Mouse (Mus musculus) MEL (cell line): Measurements from ENCODE around the gene Med13l.

Experiments
- CTCF ChIP-seq, 3 experiments: IDR thresholded peaks in 2 of 3; conservative IDR thresholded peaks in 1 of 3; 2 replicates each; pipeline ENCODE4 v1.5.1; 2011 to 2012; ENCODE audit warnings: low read length in 3 of 3, low read depth in 2 of 3, mild to moderate bottlenecking in 2 of 3, improper control_type of control experiment in 1 of 3, inconsistent platforms in 1 of 3, mixed read lengths in 1 of 3, moderate library complexity in 1 of 3; ENCODE audit not compliant: control insufficient read depth in 1 of 3, insufficient read depth in 1 of 3, poor library complexity in 1 of 3, severe bottlenecking in 1 of 3
- ELF1 ChIP-seq: IDR thresholded peaks from 2 replicates; pipeline ENCODE4 v1.6.1; 2014; ENCODE audit warnings: low read depth, mild to moderate bottlenecking, inconsistent platforms, low read length, improper control_type of control experiment, moderate library complexity
- EP300 ChIP-seq, 2 experiments: IDR thresholded peaks; 2 replicates each; pipeline ENCODE4 v1.6.1; 2011; ENCODE audit warnings: improper control_type of control experiment in 2 of 2, low read length in 2 of 2, low read depth in 1 of 2, mild to moderate bottlenecking in 1 of 2
- ETS1 ChIP-seq: IDR thresholded peaks from 2 replicates; pipeline ENCODE4 v1.6.1; 2012; ENCODE audit warnings: low read depth, mild to moderate bottlenecking, inconsistent platforms, low read length, improper control_type of control experiment, moderate library complexity
- HCFC1 ChIP-seq: IDR thresholded peaks from 2 replicates; pipeline ENCODE4 v1.6.1; 2012; ENCODE audit warnings: low read depth, mild to moderate bottlenecking, inconsistent platforms, low read length, improper control_type of control experiment, moderate library complexity
- MAZ ChIP-seq: IDR thresholded peaks from 2 replicates; pipeline ENCODE4 v1.6.1; 2012; ENCODE audit warnings: low read depth, mild to moderate bottlenecking, inconsistent platforms, low read length, improper control_type of control experiment
- MXI1 ChIP-seq: IDR thresholded peaks from 2 replicates; pipeline ENCODE4 v1.6.1; 2011; ENCODE audit warnings: mild to moderate bottlenecking, low read depth, low read length, improper control_type of control experiment
- POLR2A ChIP-seq, 2 experiments: IDR thresholded peaks; 2 replicates each; pipeline ENCODE4 v1.6.1; 2011 to 2012; ENCODE audit warnings: low read length in 2 of 2, mild to moderate bottlenecking in 2 of 2, control low read depth in 1 of 2, improper control_type of control experiment in 1 of 2, low read depth in 1 of 2, moderate library complexity in 1 of 2; ENCODE audit not compliant: control insufficient read depth in 1 of 2, insufficient read depth in 1 of 2, poor library complexity in 1 of 2
- POLR2AphosphoS2 ChIP-seq: IDR thresholded peaks from 2 replicates; pipeline ENCODE4 v1.6.1; 2011; ENCODE audit warnings: low read length, improper control_type of control experiment
- RCOR1 ChIP-seq: IDR thresholded peaks from 2 replicates; pipeline ENCODE4 v1.6.1; 2012; ENCODE audit warnings: low read depth, mild to moderate bottlenecking, inconsistent platforms, low read length, improper control_type of control experiment
- SMC3 ChIP-seq: IDR thresholded peaks from 2 replicates; pipeline ENCODE4 v1.6.1; 2011; ENCODE audit warnings: low read depth, low read length, improper control_type of control experiment
- TCF12 ChIP-seq: IDR thresholded peaks from 2 replicates; pipeline ENCODE4 v1.6.1; 2014; ENCODE audit warnings: low read depth, mild to moderate bottlenecking, inconsistent platforms, low read length, improper control_type of control experiment, moderate library complexity
- ZNF384 ChIP-seq: IDR thresholded peaks from 2 replicates; pipeline ENCODE4 v1.6.1; 2012; ENCODE audit warnings: low read depth, mild to moderate bottlenecking, inconsistent platforms, low read length, improper control_type of control experiment

- TF ChIP-seq MAZ (no peak), POLR2A (IDR thresholded peaks at IDR 0.05; ENCODE audit: control insufficient read depth in 1 of 2, insufficient read depth in 1 of 2, low read depth in 1 of 2, low read length in 2 of 2, poor library complexity in 1 of 2) (no peak), SMC3 (no peak), CTCF (IDR thresholded peaks at IDR 0.05 in 2 of 3, conservative IDR thresholded peaks at IDR 0.05 in 1 of 3; ENCODE audit: control insufficient read depth in 1 of 3, insufficient read depth in 1 of 3, low read depth in 2 of 3, low read length in 3 of 3, poor library complexity in 1 of 3, severe bottlenecking in 1 of 3) (no peak), ZNF384 (peak; percentile 83), ELF1 (no peak), MXI1 (0 out of 2 replicates have a peak, but pooled peaks have one; percentile 47), RCOR1 (no peak), EP300 (IDR thresholded peaks at IDR 0.05; ENCODE audit: low read depth in 1 of 2, low read length in 2 of 2) (no peak), TCF12 (no peak), ETS1 (no peak), POLR2AphosphoS2 (no peak), HCFC1 (no peak)
Measured at GRCm38 (mm10) chr5:118649215-118650006, 88.9 kb downstream of the Med13l start.
